Mouse (Mus musculus): ENCODE results near the gene Moap1.

The Moap1 gene

GRCm38 (mm10) chr12:102757055-102757688 lies 13.7 kb upstream of the Moap1 start:
- Histone ChIP-seq H3K4me3 (replicated peaks; ENCODE audit: low read length) (peak overlapping the region; percentile 98), H3K27me3 (ENCODE audit: insufficient read depth, low read length) (no peaks in the 10 kb centered on the region), H3K4me1 (replicated peaks; ENCODE audit: low read depth, low read length) (peaks cover 64% of the 10 kb centered on the region), H3K36me3 (ENCODE audit: insufficient read depth, low read length) (peaks cover 46% of the 10 kb centered on the region), H3K9me3 (ENCODE audit: low read length) (no peaks in the 10 kb centered on the region)
- TF ChIP-seq CTCF (conservative IDR thresholded peaks at IDR 0.05; ENCODE audit: low read length) (no peak), NANOG (IDR thresholded peaks at IDR 0.05; ENCODE audit: borderline replicate concordance, low read length) (no peak), POU5F1 (IDR thresholded peaks at IDR 0.05; ENCODE audit: borderline replicate concordance, low read length) (no peak)

- no peaks in the 10 kb centered on the region for H3K27me3 ChIP-seq (ENCODE audit: insufficient read depth, low read length)
- TF ChIP-seq NANOG (IDR thresholded peaks at IDR 0.05; ENCODE audit: borderline replicate concordance, low read length): no peak
- no peak for TF ChIP-seq POU5F1 (IDR thresholded peaks at IDR 0.05; ENCODE audit: borderline replicate concordance, low read length)
- TF ChIP-seq CTCF (conservative IDR thresholded peaks at IDR 0.05; ENCODE audit: low read length): peak; percentile 75
Measured at GRCm38 (mm10) chr12:102756304-102756703, 12.8 kb upstream of the Moap1 start.

GRCm38 (mm10) chr12:102748256-102748655 lies 4.8 kb upstream of the Moap1 start:
- Histone ChIP-seq H3K9me3 (ENCODE audit: low read length) (no peaks in the 10 kb centered on the region), H3K27me3 (ENCODE audit: insufficient read depth, low read length) (no peaks in the 10 kb centered on the region), H3K4me3 (replicated peaks; ENCODE audit: low read length) (no peak overlapping the region), H3K4me1 (replicated peaks; ENCODE audit: low read depth, low read length) (peaks cover 61% of the 10 kb centered on the region), H3K36me3 (ENCODE audit: insufficient read depth, low read length) (peaks cover 59% of the 10 kb centered on the region)
- TF ChIP-seq POU5F1 (IDR thresholded peaks at IDR 0.05; ENCODE audit: borderline replicate concordance, low read length): no peak
- no peak for TF ChIP-seq CTCF (conservative IDR thresholded peaks at IDR 0.05; ENCODE audit: low read length)
- no peak for TF ChIP-seq NANOG (IDR thresholded peaks at IDR 0.05; ENCODE audit: borderline replicate concordance, low read length)

More at GRCm38 (mm10) chr12:102756304-102756703, 12.8 kb upstream of the Moap1 start:
- H3K4me1 ChIP-seq (replicated peaks; ENCODE audit: low read depth, low read length): peaks cover 63% of the 10 kb centered on the region
- H3K36me3 ChIP-seq (ENCODE audit: insufficient read depth, low read length): peaks cover 40% of the 10 kb centered on the region
- peak overlapping the region; percentile 98 for H3K4me3 ChIP-seq (replicated peaks; ENCODE audit: low read length)
- no peaks in the 10 kb centered on the region for H3K9me3 ChIP-seq (ENCODE audit: low read length)

GRCm38 (mm10) chr12:102744839-102745238 lies 1.4 kb upstream of the Moap1 start:
- Histone ChIP-seq H3K9me3 (ENCODE audit: low read length) (no peaks in the 10 kb centered on the region), H3K27me3 (ENCODE audit: insufficient read depth, low read length) (no peaks in the 10 kb centered on the region), H3K4me3 (replicated peaks; ENCODE audit: low read length) (peak overlapping the region; percentile 92), H3K4me1 (replicated peaks; ENCODE audit: low read depth, low read length) (peaks cover 53% of the 10 kb centered on the region), H3K36me3 (ENCODE audit: insufficient read depth, low read length) (peaks cover 64% of the 10 kb centered on the region)
- TF ChIP-seq POU5F1 (IDR thresholded peaks at IDR 0.05; ENCODE audit: borderline replicate concordance, low read length) (no peak), NANOG (IDR thresholded peaks at IDR 0.05; ENCODE audit: borderline replicate concordance, low read length) (no peak), CTCF (conservative IDR thresholded peaks at IDR 0.05; ENCODE audit: low read length) (0 out of 2 replicates have a peak, but pooled peaks have one; percentile 3)

- peak overlapping the region; percentile 92 for H3K4me3 ChIP-seq (replicated peaks; ENCODE audit: low read length)
- H3K9me3 ChIP-seq (ENCODE audit: low read length): no peaks in the 10 kb centered on the region
- no peak for TF ChIP-seq NANOG (IDR thresholded peaks at IDR 0.05; ENCODE audit: borderline replicate concordance, low read length)
- TF ChIP-seq CTCF (conservative IDR thresholded peaks at IDR 0.05; ENCODE audit: low read length): no peak
- TF ChIP-seq POU5F1 (IDR thresholded peaks at IDR 0.05; ENCODE audit: borderline replicate concordance, low read length): no peak
- H3K27me3 ChIP-seq (ENCODE audit: insufficient read depth, low read length): no peaks in the 10 kb centered on the region
- peaks cover 42% of the 10 kb centered on the region for H3K4me1 ChIP-seq (replicated peaks; ENCODE audit: low read depth, low read length)
- H3K36me3 ChIP-seq (ENCODE audit: insufficient read depth, low read length): peaks cover 49% of the 10 kb centered on the region
Measured at GRCm38 (mm10) chr12:102743036-102743588, 349 bp downstream of the Moap1 start.

DNA sequence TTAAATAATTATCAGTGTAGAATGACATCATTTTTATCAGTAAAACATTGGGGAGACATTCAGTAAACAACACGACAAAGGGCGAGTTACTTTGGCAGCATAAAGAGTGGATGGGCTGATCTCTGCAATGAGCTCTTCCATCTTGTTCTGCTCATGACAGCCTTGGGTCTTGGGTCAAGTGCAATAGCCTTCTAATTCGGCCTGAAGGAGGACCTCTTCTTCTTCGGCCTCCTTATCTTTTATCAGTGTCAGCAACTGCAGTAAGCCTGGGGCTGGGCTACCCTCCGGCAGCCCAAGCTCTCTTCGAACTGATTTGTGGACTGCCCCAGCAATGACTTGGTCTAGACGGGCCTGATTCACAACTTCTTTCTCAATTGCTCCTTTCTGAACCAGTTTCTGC lies 1.4 kb downstream of the Moap1 start:
- Histone ChIP-seq H3K9me3 (ENCODE audit: low read length) (no peaks in the 10 kb centered on the region), H3K36me3 (ENCODE audit: insufficient read depth, low read length) (peaks cover 38% of the 10 kb centered on the region), H3K4me3 (replicated peaks; ENCODE audit: low read length) (no peak overlapping the region), H3K27me3 (ENCODE audit: insufficient read depth, low read length) (no peaks in the 10 kb centered on the region), H3K4me1 (replicated peaks; ENCODE audit: low read depth, low read length) (peaks cover 36% of the 10 kb centered on the region)
- TF ChIP-seq NANOG (IDR thresholded peaks at IDR 0.05; ENCODE audit: borderline replicate concordance, low read length) (no peak), POU5F1 (IDR thresholded peaks at IDR 0.05; ENCODE audit: borderline replicate concordance, low read length) (no peak), CTCF (conservative IDR thresholded peaks at IDR 0.05; ENCODE audit: low read length) (no peak)

DNA sequence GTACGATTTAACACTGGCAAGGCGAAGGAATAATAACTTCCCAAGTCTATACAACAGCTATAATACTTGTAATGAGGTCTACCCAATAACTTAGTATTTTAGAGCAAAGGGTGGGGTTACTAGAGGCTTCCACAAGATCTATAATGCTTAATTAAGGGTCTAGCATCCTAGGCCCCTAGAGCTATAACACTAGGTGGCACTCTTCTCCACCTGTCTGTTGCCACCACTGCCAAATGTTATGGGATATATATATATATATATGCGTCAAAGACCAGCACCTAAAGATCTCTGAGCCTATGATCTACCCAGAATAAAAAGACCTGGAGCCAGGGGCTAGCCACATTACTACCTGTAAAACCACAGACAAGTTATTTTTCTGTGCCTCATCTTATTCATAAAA lies 3.2 kb downstream of the Moap1 start:
- no peaks in the 10 kb centered on the region for H3K27me3 ChIP-seq (ENCODE audit: insufficient read depth, low read length)
- H3K4me1 ChIP-seq (replicated peaks; ENCODE audit: low read depth, low read length): peaks cover 26% of the 10 kb centered on the region
- peaks cover 21% of the 10 kb centered on the region for H3K36me3 ChIP-seq (ENCODE audit: insufficient read depth, low read length)
- TF ChIP-seq CTCF (conservative IDR thresholded peaks at IDR 0.05; ENCODE audit: low read length) (peak; percentile 41), POU5F1 (IDR thresholded peaks at IDR 0.05; ENCODE audit: borderline replicate concordance, low read length) (no peak), NANOG (IDR thresholded peaks at IDR 0.05; ENCODE audit: borderline replicate concordance, low read length) (no peak)
- H3K9me3 ChIP-seq (ENCODE audit: low read length): no peaks in the 10 kb centered on the region
- H3K4me3 ChIP-seq (replicated peaks; ENCODE audit: low read length): no peak overlapping the region

DNA sequence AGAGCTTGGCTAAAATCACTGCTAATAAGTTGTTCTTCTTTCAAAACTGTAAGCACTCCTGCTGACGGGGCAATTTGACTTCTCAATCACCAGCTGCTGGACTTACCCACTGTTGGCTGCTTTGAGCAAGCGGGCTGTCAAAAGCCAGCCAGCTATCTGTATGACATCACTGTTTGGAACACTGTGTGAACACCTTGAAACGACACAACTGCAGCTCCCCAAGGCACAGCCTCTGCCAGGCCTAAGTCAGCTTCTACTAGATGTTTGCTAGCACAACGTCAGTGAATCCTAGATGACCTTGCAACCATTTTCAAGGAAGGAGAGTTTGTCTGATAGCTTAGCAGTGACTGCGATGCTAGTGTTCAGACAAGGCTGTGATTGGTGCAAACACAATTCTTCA lies 4.4 kb downstream of the Moap1 start:
- Histone ChIP-seq H3K4me3 (replicated peaks; ENCODE audit: low read length) (no peak overlapping the region), H3K4me1 (replicated peaks; ENCODE audit: low read depth, low read length) (peaks cover 14% of the 10 kb centered on the region), H3K27me3 (ENCODE audit: insufficient read depth, low read length) (no peaks in the 10 kb centered on the region), H3K36me3 (ENCODE audit: insufficient read depth, low read length) (peaks cover 17% of the 10 kb centered on the region), H3K9me3 (ENCODE audit: low read length) (no peaks in the 10 kb centered on the region)
- TF ChIP-seq NANOG (IDR thresholded peaks at IDR 0.05; ENCODE audit: borderline replicate concordance, low read length) (no peak), POU5F1 (IDR thresholded peaks at IDR 0.05; ENCODE audit: borderline replicate concordance, low read length) (no peak), CTCF (conservative IDR thresholded peaks at IDR 0.05; ENCODE audit: low read length) (no peak)
